Mouse (Mus musculus): Measurements from ENCODE around the gene Cnksr3.

DNA sequence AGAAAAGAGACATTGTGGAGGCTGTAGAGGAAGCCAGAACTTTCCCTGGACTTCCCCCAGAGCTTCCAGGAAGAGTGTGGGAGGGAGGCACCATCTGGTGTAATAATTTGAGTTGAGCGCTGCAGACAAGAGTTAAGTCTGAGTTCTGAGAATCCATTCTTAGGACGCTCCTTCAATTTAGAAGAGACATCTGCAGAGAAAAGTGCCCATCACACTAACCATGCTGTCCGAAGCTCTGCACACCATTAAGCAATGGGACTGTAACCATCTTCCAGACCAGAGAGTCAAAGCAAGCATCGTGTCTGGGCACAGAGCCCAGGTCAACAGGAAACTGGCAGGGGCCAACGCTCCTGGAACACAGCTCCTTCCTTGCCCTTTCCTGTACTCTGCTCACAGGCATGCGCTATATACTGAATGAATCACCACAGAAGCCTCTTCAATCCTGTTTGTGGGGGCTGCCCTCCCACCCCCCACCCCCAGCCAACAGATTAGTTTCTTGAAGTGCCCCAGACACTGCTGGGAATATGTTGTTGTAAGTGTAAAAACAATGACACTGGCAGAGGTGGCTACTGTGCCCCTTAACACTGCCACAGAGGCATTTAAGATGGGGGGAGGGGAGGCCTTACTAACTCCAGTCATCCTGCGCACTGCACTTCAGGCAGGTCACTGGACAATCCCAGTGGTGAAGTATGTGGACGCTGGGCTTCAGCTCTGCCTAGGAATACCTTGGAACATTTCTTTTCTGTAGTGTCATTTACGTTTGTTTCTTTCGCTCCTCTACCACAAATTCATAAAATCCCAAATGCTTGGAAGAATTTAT lies 93.6 kb downstream of the Cnksr3 start:
- TF ChIP-seq CTCF (IDR thresholded peaks at IDR 0.05; ENCODE audit: control insufficient read depth, insufficient read depth, insufficient replicate concordance, low read depth, low read length) (no peak), POLR2A (IDR thresholded peaks at IDR 0.05; ENCODE audit: control insufficient read depth, low read depth, low read length) (no peak)
